ENCODE assay signal across 14 mouse cellular contexts in the genomic region with DNA sequence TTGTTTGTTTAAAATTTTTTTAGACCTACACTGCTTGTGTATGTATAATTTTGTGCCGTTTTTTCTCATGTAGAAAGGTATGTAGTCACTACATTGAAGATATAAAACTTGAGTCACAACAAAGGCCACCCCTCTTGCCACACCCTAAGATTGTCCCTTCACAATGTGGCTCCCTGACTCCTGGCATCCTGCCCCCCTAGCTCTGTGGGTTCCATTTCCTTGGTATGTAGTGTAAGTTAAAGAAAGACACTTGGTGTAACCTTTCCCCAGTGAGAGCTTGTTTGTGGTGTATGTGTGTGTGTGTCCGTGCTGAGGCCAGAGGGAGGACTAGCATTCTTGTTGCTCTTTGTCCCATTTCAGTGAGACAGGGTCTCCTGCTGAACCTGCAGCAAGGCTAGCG.
"Had no signal": no experiment of that assay in that cellular context is flagged by ENCODE, and none has a peak within 500 bp of the region (broad histone marks: within the 10 kb centered on the region; RNA-seq: fewer than 3 reads in every experiment).

No protein-coding gene starts in this region.

- DNase-seq: kidney, postnatal 25 days; lung, embryonic 14.5 days; lung, postnatal 10 days; retina, postnatal 1 day; right cerebral cortex, postnatal 4 days; spleen, adult 18-20 months; thymus, adult 2 months; thymus, postnatal 25 days had no signal

- H3K27ac ChIP-seq: kidney, embryonic 15.5 days; limb, embryonic 15.5 days; midbrain, embryonic 13.5 days; neural tube, embryonic 13.5 days had no signal

- H3K4me3 ChIP-seq: kidney, embryonic 15.5 days; limb, embryonic 15.5 days; liver, embryonic 12.5 days; midbrain, embryonic 13.5 days; myocyte; neural tube, embryonic 13.5 days had no signal

- H3K9me3 ChIP-seq: kidney, embryonic 15.5 days; limb, embryonic 15.5 days; liver, embryonic 12.5 days; midbrain, embryonic 13.5 days; neural tube, embryonic 13.5 days had no signal

- H3K4me2 ChIP-seq: kidney, embryonic 15.5 days; limb, embryonic 15.5 days; liver, embryonic 12.5 days; lung, embryonic 14.5 days; midbrain, embryonic 13.5 days; neural tube, embryonic 13.5 days had no signal

- H3K27me3 ChIP-seq: kidney, embryonic 15.5 days; limb, embryonic 15.5 days; liver, embryonic 12.5 days; midbrain, embryonic 13.5 days; neural tube, embryonic 13.5 days had no signal

- ATAC-seq: liver, embryonic 12.5 days; midbrain, embryonic 13.5 days had no signal

- H3K9ac ChIP-seq: kidney, embryonic 15.5 days; limb, embryonic 15.5 days; liver, embryonic 12.5 days; lung, embryonic 14.5 days; midbrain, embryonic 13.5 days; neural tube, embryonic 13.5 days had no signal

- H3K36me3 ChIP-seq: kidney, embryonic 15.5 days; limb, embryonic 15.5 days; midbrain, embryonic 13.5 days; neural tube, embryonic 13.5 days had no signal
